Mouse (Mus musculus): Measurements from ENCODE around the gene Gm11027. TPM values are rescaled to one million over a fixed set of nuclear protein-coding genes. Genes with fewer than 3 reads are reported as not detected.

The Gm11027 gene
- total and polyA plus RNA-seq, 3 experiments: not detected

DNA sequence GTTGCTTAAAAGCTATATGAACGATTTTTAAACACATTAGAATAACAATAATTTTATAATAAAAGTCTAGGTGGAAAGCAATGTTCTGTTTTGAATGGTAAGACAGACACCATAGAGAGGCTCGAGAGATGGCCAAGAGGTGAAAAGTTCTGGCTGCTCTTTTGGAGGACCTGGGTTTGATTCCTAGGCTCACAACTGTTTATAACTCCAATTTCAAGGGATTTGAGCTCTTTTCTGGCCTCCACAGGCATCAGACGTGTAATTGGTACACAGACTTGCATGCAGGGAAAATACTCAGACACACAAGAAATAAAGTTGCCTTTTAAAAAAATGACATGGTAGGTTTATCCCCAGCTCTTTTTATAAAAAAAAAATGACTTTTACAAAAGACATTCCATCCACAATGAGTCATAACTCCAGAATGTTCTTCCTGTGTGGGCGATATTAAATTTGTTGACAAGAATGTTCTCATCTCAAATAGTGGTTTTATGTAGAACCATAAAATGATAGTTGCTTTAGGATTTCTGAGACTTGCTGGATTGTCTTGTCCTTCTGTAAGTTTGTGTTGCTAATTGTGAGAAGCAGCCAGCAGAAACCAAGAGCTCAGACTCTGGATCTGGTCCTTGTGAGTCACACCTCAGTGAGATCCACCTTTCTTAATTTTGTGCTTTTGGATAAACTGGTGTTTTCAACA is 18.6 kb downstream of the Gm11027 start:
- in situ Hi-C loops (cut with MboI; ENCODE audit: low pct_ligation_motif_present, low pct_unique_long_range_greater_than_20kb, low sequenced_read_pairs) (loop anchor here (25.0 kb wide), 1 partner anchor 119 kb away; the partner anchor contains the start of gene Ncapg2), dilution Hi-C loops (cut with MboI; ENCODE audit: extremely low pct_ligation_motif_present, extremely low pct_unique_long_range_greater_than_20kb, low sequenced_read_pairs) (no loop called here)
- H3K4me2 ChIP-seq (ENCODE audit: insufficient read depth, low read depth, poor library complexity, severe bottlenecking): no peak overlapping the region

DNA sequence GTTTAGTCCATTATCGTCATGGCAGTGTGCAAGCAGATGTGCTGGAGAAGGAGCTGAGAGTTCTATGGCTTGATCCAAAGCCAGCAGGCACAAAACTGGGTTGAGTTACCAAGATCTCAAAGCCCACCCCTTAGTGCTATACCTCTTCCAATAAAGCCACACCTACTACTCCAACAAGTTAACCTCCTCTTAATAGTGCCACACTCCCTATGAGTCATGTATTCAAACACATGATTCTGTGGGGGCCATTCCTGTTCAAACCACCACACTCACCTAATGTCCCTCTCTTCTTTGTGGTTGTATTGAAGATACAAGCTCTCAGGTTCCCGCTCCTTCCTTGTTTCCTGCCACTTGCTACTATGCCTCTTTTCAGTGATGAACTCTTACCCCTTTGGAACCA is 24.7 kb downstream of the Gm11027 start:
- Histone ChIP-seq H3K36me3 (replicated peaks in 1 of 2; ENCODE audit: control insufficient read depth in 1 of 2, insufficient read depth in 1 of 2, low read length in 1 of 2) (no peaks in the 10 kb centered on the region), H3K9ac (ENCODE audit: insufficient read depth, low read depth) (no peak overlapping the region), H3K79me2 (replicated peaks; ENCODE audit: control insufficient read depth, extremely low read depth, insufficient read depth, poor library complexity, severe bottlenecking) (no peaks in the 10 kb centered on the region), H3K4me2 (ENCODE audit: insufficient read depth, low read depth, poor library complexity, severe bottlenecking) (no peak overlapping the region), H3K27ac (ENCODE audit: insufficient read depth, low read depth) (no peak overlapping the region), H3K27me3 (replicated peaks) (no peaks in the 10 kb centered on the region), H3K4me3 (replicated peaks in 1 of 3; ENCODE audit: low read depth in 2 of 3, low read length in 2 of 3, poor library complexity in 1 of 3) (no peak overlapping the region), H3K9me3 (replicated peaks; ENCODE audit: low read length) (no peaks in the 10 kb centered on the region), H3K4me1 (ENCODE audit: control insufficient read depth in 1 of 2, insufficient read depth in 2 of 2) (no peaks in the 10 kb centered on the region)
- no peak for DNase-seq (ENCODE audit: extremely low read depth)
- in situ Hi-C loops (cut with MboI; ENCODE audit: low pct_ligation_motif_present, low pct_unique_long_range_greater_than_20kb, low sequenced_read_pairs) (loop anchor here (25.0 kb wide), 1 partner anchor 112 kb away; the partner anchor contains the start of gene Ncapg2), dilution Hi-C loops (cut with MboI; ENCODE audit: extremely low pct_ligation_motif_present, extremely low pct_unique_long_range_greater_than_20kb, low sequenced_read_pairs) (no loop called here)
- TF ChIP-seq ETS1 (conservative IDR thresholded peaks at IDR 0.05; ENCODE audit: low read depth, low read length) (no peak), CHD2 (IDR thresholded peaks at IDR 0.05; ENCODE audit: low read length) (no peak), PAX5 (IDR thresholded peaks at IDR 0.05; ENCODE audit: low read length) (no peak), E2F4 (IDR thresholded peaks at IDR 0.05; ENCODE audit: insufficient replicate concordance, low read depth, low read length) (no peak), CHD1 (IDR thresholded peaks at IDR 0.05; ENCODE audit: low read depth, low read length) (no peak)

More for the DNA sequence above, 18.6 kb downstream of the Gm11027 start:
- Histone ChIP-seq H3K4me3 (replicated peaks in 1 of 3; ENCODE audit: low read depth in 2 of 3, low read length in 2 of 3, poor library complexity in 1 of 3) (no peak overlapping the region), H3K9me3 (replicated peaks; ENCODE audit: low read length) (no peaks in the 10 kb centered on the region), H3K79me2 (replicated peaks; ENCODE audit: control insufficient read depth, extremely low read depth, insufficient read depth, poor library complexity, severe bottlenecking) (no peaks in the 10 kb centered on the region), H3K4me1 (ENCODE audit: control insufficient read depth in 1 of 2, insufficient read depth in 2 of 2) (no peaks in the 10 kb centered on the region), H3K27ac (ENCODE audit: insufficient read depth, low read depth) (no peak overlapping the region), H3K27me3 (replicated peaks) (no peaks in the 10 kb centered on the region), H3K36me3 (replicated peaks in 1 of 2; ENCODE audit: control insufficient read depth in 1 of 2, insufficient read depth in 1 of 2, low read length in 1 of 2) (no peaks in the 10 kb centered on the region), H3K9ac (ENCODE audit: insufficient read depth, low read depth) (no peak overlapping the region)
- TF ChIP-seq JUND (conservative IDR thresholded peaks at IDR 0.05; ENCODE audit: low read depth, low read length): no peak
- no peak for TF ChIP-seq USF1 (IDR thresholded peaks at IDR 0.05; ENCODE audit: low read depth, low read length)
- TF ChIP-seq TCF12 (IDR thresholded peaks at IDR 0.05; ENCODE audit: low read depth, low read length): no peak
- TF ChIP-seq MXI1 (IDR thresholded peaks at IDR 0.05; ENCODE audit: low read depth, low read length): no peak
- no peak for TF ChIP-seq IRF4 (IDR thresholded peaks at IDR 0.05; ENCODE audit: low read depth, low read length)
- TF ChIP-seq TBP (conservative IDR thresholded peaks at IDR 0.05; ENCODE audit: low read depth, low read length): no peak
- no peak for DNase-seq (ENCODE audit: extremely low read depth)

GRCm38 (mm10) chr12:116302181-116302580 is 27.0 kb downstream of the Gm11027 start:
- in situ Hi-C loops (cut with MboI; ENCODE audit: low pct_ligation_motif_present, low pct_unique_long_range_greater_than_20kb, low sequenced_read_pairs): no loop called here

More at GRCm38 (mm10) chr12:116302181-116302580, 27.0 kb downstream of the Gm11027 start:
- Histone ChIP-seq H3K4me2 (ENCODE audit: insufficient read depth, low read depth, poor library complexity, severe bottlenecking) (no peak overlapping the region), H3K4me3 (replicated peaks in 1 of 3; ENCODE audit: low read depth in 2 of 3, low read length in 2 of 3, poor library complexity in 1 of 3) (no peak overlapping the region), H3K9ac (ENCODE audit: insufficient read depth, low read depth) (no peak overlapping the region), H3K9me3 (replicated peaks; ENCODE audit: low read length) (no peaks in the 10 kb centered on the region), H3K27me3 (replicated peaks) (no peaks in the 10 kb centered on the region), H3K27ac (ENCODE audit: insufficient read depth, low read depth) (no peak overlapping the region), H3K36me3 (replicated peaks in 1 of 2; ENCODE audit: control insufficient read depth in 1 of 2, insufficient read depth in 1 of 2, low read length in 1 of 2) (no peaks in the 10 kb centered on the region), H3K79me2 (replicated peaks; ENCODE audit: control insufficient read depth, extremely low read depth, insufficient read depth, poor library complexity, severe bottlenecking) (no peaks in the 10 kb centered on the region), H3K4me1 (ENCODE audit: control insufficient read depth in 1 of 2, insufficient read depth in 2 of 2) (no peaks in the 10 kb centered on the region)
- DNase-seq (ENCODE audit: extremely low read depth): no peak
- dilution Hi-C loops (cut with MboI; ENCODE audit: extremely low pct_ligation_motif_present, extremely low pct_unique_long_range_greater_than_20kb, low sequenced_read_pairs): no loop called here
- no peak for TF ChIP-seq ELF1 (IDR thresholded peaks at IDR 0.05; ENCODE audit: low read depth, low read length)
